Mouse (Mus musculus): Measurements from ENCODE around the gene Spata16.
"Not testable (repeated sequence)": the region's sequence is repeated elsewhere in the genome, so short reads cannot be mapped to it uniquely, and the experiment has no call there.

Spata16 gene

GRCm38 (mm10) chr3:26637402-26637801 lies at the start of gene Spata16:
TSS of gene Spata16 (plus strand) at chr3:26637620.
- DNase-seq (ENCODE audit: low spot score in 2 of 2) = no peak

- no peak for DNase-seq (ENCODE audit: low spot score in 2 of 2)
Measured at GRCm38 (mm10) chr3:26604861-26605260, 32.6 kb upstream of the Spata16 start.

- no peak for DNase-seq (ENCODE audit: low spot score in 2 of 2)
Measured at GRCm38 (mm10) chr3:26608531-26608930, 28.9 kb upstream of the Spata16 start.

GRCm38 (mm10) chr3:26639214-26639613 lies 1.8 kb downstream of the Spata16 start:
- DNase-seq (ENCODE audit: low spot score in 2 of 2) = no peak

DNA sequence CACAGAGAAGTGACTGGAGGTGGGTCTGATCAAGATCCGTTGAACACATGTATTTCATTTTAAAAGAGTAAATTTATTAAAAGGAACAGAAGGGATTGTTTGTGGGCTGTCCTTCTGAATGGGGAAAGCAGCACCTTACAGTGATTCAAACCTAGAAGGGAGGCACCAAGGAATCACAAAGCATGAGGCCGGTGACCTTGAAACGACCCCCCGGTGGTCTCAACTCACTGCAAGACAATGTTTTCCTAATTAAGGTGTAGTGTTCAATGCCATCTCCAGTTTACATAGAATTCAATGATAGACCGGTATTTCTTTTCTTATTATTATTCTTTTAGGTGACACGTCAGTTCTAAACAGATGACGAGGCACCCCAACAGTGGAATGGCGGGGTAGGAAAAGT lies 2.4 kb downstream of the Spata16 start:
- DNase-seq (ENCODE audit: low spot score in 2 of 2) = no peak

DNA sequence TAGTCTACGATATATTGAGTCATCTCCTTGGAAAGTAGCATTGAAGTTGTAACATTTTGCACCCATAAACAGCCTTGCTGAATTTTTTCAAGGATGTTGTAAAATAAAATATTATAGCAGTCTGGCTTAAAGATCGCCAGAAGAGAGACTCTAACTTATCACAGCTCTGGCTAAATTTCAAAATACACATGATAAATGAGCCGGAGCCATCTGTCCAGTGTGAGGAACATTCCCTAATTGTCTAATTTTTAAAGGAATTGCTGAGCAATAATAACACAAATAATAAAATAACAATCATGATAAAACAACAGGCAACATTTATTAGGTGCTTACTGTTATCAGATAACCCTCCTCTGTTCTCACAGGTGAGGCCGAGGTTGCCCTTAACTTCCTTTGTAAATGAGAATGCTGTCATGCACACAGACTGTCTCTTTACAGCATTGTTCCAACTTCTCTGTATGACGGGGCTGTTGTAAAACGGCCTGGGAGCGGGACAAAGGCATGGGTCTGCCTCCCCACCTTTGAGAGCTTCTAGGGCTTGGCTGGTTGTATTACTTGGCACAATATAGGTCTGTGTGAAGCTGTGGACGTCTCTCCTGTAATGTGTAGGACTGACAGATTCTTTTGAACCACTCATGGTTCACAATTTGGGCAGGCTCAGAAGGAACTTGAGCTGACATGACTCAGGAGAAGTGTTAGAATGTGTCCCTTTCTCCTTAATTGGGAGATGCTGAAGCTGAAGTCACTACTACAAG lies 3.1 kb downstream of the Spata16 start:
- no peak for DNase-seq (ENCODE audit: low spot score in 2 of 2)

- no peak for DNase-seq (ENCODE audit: low spot score in 2 of 2)
Measured at GRCm38 (mm10) chr3:26641351-26642249, 4.2 kb downstream of the Spata16 start.

- no peak for DNase-seq (ENCODE audit: low spot score in 2 of 2)
Measured at GRCm38 (mm10) chr3:26644136-26644535, 6.7 kb downstream of the Spata16 start.

GRCm38 (mm10) chr3:26646834-26647233 lies 9.4 kb downstream of the Spata16 start:
- DNase-seq (ENCODE audit: low spot score in 2 of 2) = no peak

- no peak for DNase-seq (ENCODE audit: low spot score in 2 of 2)
Measured at GRCm38 (mm10) chr3:26685832-26686231, 48.4 kb downstream of the Spata16 start.

DNA sequence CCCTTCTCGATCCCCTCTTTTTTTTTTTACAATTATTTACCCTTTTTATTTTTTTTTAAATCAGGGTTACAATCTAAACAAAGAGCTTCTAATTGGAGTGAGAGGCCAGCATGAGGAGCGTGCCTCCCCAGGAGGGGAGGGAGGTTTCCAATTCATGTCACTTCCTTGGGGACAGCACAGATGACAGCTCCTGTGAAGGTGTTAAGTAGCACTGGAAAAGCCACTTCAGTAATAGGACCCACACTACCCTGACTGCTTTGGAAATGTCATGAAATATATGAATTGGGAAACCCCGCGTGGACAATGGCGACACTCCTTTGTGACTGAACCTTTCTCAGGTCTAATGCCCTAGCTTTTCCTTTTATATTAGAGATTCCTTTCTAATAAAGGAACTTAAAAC lies 72.1 kb downstream of the Spata16 start:
- DNase-seq (ENCODE audit: low spot score in 2 of 2) = not testable (repeated sequence)

GRCm38 (mm10) chr3:26727526-26727925 lies 90.1 kb downstream of the Spata16 start:
- DNase-seq (ENCODE audit: low spot score in 2 of 2) = no peak

DNA sequence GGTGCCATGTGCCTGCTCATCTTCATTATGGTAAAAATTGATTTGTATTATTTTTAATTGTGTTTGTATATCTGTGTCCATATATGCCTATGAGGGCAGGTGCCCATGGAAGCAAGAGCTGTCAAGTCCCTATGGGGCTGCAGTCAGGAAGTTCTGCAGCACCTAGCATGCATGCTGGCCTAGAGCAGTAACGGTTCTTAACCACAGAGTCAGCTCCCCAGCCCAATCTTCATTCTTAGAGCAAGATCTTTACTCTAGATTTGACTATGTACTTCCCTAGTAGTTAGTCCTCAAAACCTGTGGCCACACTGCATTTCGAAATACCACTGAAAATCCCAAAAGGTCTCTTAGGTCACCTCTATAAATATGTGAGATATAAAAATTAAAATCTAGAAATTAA lies 113.1 kb downstream of the Spata16 start:
- no peak for DNase-seq (ENCODE audit: low spot score in 2 of 2)

GRCm38 (mm10) chr3:26752441-26752840 lies 115.0 kb downstream of the Spata16 start:
- DNase-seq (ENCODE audit: low spot score in 2 of 2) = no peak

- DNase-seq (ENCODE audit: low spot score in 2 of 2) = no peak
Measured at GRCm38 (mm10) chr3:26793334-26794101, 156.1 kb downstream of the Spata16 start.

- DNase-seq (ENCODE audit: low spot score in 2 of 2) = no peak
Measured at GRCm38 (mm10) chr3:26795851-26796538, 158.6 kb downstream of the Spata16 start.

DNA sequence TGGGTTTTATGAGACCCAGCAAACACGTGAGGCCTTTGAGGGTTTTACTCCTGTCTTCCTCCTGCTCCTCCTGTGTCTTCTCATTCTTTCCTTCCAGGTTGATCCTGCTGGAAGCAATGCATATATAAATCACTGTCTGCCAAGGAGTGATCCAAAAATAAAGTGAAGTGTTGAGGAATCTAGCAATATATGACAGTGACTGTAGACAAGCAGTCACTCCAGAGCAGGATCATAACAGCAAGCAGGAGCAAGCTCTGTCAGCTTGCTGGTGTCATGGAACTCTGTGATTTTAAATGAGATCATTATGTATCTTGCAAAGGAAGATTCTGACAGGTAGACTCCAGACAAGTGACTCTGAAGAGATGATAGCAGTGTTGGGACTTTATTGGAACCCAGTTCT lies 159.5 kb downstream of the Spata16 start:
- no peak for DNase-seq (ENCODE audit: low spot score in 2 of 2)

- no peak for DNase-seq (ENCODE audit: low spot score in 2 of 2)
Measured at GRCm38 (mm10) chr3:26814307-26814706, 176.9 kb downstream of the Spata16 start.

DNA sequence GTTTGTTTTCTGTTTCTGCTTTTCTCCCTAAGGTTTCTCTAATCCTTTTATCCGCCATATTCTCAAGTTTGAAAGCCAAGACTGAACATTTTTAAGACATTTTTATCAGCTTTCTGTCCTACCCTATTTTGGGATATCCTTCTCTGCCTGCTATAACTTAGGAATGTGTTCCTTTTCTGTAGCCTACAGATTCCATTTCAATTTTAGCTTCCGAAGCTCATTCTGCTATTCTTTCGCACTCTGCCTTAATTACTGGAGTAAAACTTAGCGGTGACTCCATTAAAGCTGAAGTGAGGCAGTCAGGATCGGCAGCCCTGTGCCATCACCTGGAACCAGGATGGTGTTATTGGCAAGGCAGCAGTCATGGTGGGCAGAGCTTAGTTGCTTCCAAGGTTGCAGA lies 178.3 kb downstream of the Spata16 start:
- DNase-seq (ENCODE audit: low spot score in 2 of 2) = no peak

DNA sequence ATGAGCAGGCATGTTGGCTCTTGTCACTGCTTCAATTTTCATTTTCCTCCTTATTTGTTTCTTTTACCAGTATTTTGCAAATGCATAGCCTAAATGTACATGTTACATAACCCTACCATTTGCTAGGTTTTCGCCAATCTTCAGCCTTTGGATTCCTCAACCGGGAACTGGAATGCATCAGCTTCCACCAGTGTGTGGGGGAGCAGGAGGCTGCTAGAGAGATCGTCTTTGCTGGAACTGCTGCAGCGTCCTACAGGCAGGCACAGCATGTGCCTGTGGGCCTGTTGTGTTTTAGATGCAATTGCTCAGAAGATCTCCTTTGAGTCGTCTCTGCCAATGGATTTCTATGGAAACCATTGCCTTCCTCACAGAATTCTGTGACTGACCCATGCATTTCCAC lies 182.0 kb downstream of the Spata16 start:
- no peak for DNase-seq (ENCODE audit: low spot score in 2 of 2)
